Mouse (Mus musculus): ENCODE data around the gene Myh13. TPM values are rescaled to one million over a fixed set of nuclear protein-coding genes. Genes with fewer than 3 reads are reported as not detected.

The Myh13 gene
- polyA plus RNA-seq, 1 experiment from 2014 or later, result not detected

DNA sequence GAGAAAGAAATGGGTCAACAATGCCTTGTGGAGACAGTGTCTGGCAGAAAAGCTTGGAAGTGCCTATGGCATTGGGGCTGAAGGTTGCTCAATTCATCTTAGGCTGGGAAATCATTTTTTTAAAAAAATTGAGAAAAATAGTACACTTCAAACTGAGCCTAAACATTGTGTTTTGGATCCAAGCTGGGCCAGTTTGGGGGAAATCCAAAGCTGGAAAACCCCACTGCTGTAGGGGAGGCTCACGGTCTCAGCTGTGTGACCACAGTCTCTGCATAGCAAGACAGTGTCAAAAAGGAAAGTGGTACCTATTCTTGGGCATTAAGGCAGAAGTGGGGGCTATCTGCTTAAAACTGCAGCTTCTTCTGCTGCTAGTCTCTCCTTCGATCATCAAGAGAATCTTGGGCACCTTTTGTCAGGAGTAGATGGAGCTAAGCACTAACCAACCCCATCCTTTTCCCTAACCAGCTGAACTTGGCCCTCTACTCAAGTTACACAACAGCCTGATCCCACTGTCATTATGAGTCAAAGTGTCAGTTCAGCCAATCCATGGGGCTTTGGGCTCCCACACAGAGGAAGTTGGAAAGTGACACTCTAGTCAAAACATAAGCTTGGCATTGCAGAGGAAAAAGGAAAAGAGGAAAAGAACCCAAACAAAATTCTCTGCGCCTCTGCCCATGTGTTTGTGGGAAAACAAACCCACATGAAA, 69.4 kb downstream of the Myh13 start:
- no peak for ATAC-seq (ENCODE audit: insufficient number of reproducible peaks, low FRiP score)
- no peaks in the 10 kb centered on the region for H3K27me3 ChIP-seq (replicated peaks)
- no peak overlapping the region for H3K9ac ChIP-seq
- 0 out of 2 replicates have a peak, but pooled peaks cover 4% of the 10 kb centered on the region for H3K4me1 ChIP-seq (replicated peaks)
- no peak overlapping the region for H3K4me3 ChIP-seq
- no peak overlapping the region for H3K4me2 ChIP-seq
- no peak overlapping the region for H3K27ac ChIP-seq (ENCODE audit: poor library complexity, severe bottlenecking)
- 71% methylated on average over 3 of the region's 3 CpGs for WGBS
- H3K9me3 ChIP-seq (replicated peaks), result peaks cover 9% of the 10 kb centered on the region; the same call in 1 of the 2 replicates
- no peaks in the 10 kb centered on the region for H3K36me3 ChIP-seq

DNA sequence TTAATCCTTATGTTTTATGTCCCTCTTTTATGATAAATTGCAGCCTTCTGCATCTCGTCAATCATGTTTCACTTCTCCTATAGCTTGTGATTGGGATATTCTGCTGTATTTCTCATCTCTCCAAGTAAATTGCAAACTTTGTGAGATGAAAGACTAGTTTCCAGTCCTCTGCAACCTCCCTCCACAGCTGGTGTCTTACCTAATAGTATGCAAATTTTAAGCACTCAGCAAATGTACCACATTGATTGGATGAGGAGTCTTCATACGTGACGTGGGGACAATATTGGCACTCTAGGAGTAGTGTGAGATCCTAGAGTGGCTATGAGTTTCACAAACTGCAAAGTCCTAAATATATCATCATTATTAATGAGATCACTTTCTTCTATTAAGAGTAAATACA, 70.9 kb downstream of the Myh13 start:
- H3K27me3 ChIP-seq (replicated peaks), result no peaks in the 10 kb centered on the region
- no peak overlapping the region for H3K27ac ChIP-seq (ENCODE audit: poor library complexity, severe bottlenecking)
- H3K4me2 ChIP-seq, result no peak overlapping the region
- no peaks in the 10 kb centered on the region for H3K36me3 ChIP-seq
- H3K4me3 ChIP-seq, result no peak overlapping the region
- H3K9ac ChIP-seq, result no peak overlapping the region
- WGBS, result 78% methylated on average over 3 of the region's 3 CpGs
- H3K9me3 ChIP-seq (replicated peaks), result peaks cover 9% of the 10 kb centered on the region; the same call in 1 of the 2 replicates
- no peaks in the 10 kb centered on the region for H3K4me1 ChIP-seq (replicated peaks)
- ATAC-seq (ENCODE audit: insufficient number of reproducible peaks, low FRiP score), result no peak

DNA sequence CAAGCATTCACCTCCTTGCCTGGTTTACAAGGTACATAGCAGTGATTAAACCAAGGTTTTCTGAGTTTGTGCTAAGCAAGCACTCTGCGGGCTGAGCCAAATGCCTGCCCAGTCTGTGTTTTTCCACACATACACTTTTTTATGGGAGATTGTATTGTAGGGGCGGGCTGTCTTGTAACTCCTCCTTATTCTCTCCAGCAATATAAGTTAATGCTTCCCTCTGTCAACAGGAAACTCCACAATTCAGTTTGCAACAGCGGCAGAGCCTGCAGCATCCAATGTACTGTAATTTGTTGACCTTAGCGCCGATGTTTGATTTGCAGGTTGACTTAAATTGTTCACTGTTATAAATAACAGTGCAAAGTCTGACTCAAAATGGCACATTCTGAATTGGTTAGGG, 79.5 kb downstream of the Myh13 start:
- H3K27me3 ChIP-seq (replicated peaks), result no peaks in the 10 kb centered on the region
- no peaks in the 10 kb centered on the region for H3K9me3 ChIP-seq (replicated peaks)
- no peak overlapping the region for H3K4me3 ChIP-seq
- H3K4me2 ChIP-seq, result no peak overlapping the region
- 83% methylated on average over 5 of the region's 5 CpGs for WGBS
- H3K9ac ChIP-seq, result no peak overlapping the region
- no peaks in the 10 kb centered on the region for H3K4me1 ChIP-seq (replicated peaks)
- H3K36me3 ChIP-seq, result no peaks in the 10 kb centered on the region
- no peak overlapping the region for H3K27ac ChIP-seq (ENCODE audit: poor library complexity, severe bottlenecking)
- ATAC-seq (ENCODE audit: insufficient number of reproducible peaks, low FRiP score), result no peak

DNA sequence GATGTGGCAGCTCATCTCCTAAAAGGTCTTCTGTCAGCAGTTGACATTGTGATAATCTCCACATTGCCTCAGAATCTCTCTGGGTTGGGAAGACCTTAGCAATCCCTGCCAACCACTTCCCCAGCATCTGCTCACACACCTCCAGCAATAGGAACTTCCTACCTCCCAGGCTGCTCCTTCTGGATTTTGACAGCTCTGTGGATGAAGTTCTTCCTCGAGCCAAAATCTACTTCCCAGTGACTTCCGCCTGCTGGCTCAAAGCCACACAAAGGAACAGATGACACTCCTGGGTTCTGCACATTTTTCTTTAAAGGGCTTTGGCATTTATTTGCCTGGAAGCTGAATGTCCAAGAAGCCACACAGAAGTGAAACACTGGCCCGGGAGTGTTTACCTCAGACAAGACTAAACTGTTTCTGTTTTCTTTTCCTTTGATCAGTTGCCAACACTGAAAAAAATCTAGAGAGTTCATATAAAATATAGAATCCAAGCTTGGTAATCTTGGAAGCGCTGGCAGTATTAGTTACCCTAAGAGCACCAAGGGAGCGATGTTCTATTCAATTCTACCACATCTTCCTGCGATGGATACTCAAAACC, 93.0 kb downstream of the Myh13 start:
- H3K27me3 ChIP-seq (replicated peaks), result no peaks in the 10 kb centered on the region
- no peak for ATAC-seq (ENCODE audit: insufficient number of reproducible peaks, low FRiP score)
- H3K27ac ChIP-seq (ENCODE audit: poor library complexity, severe bottlenecking), result no peak overlapping the region
- H3K4me1 ChIP-seq (replicated peaks), result no peaks in the 10 kb centered on the region
- H3K9me3 ChIP-seq (replicated peaks), result no peaks in the 10 kb centered on the region
- H3K36me3 ChIP-seq, result no peaks in the 10 kb centered on the region
- no peak overlapping the region for H3K4me3 ChIP-seq
- 72% methylated on average over 6 of the region's 6 CpGs for WGBS
- H3K9ac ChIP-seq, result no peak overlapping the region
- no peak overlapping the region for H3K4me2 ChIP-seq

Other genes starting within 250 kb of the Myh13 start
- 0.47 and 0.55 TPM in 2 replicates for gene Myh3, start 243.4 kb upstream of the Myh13 start, polyA plus RNA-seq (2016; fragmentation: Nextera tagmentation; extraction: Ambion mirVana)
- gene Myh2, start 150.6 kb upstream of the Myh13 start, polyA plus RNA-seq (2016; fragmentation: Nextera tagmentation; extraction: Ambion mirVana), result not detected in 2 replicates
- gene Myh1, start 121.6 kb upstream of the Myh13 start, polyA plus RNA-seq (2016; fragmentation: Nextera tagmentation; extraction: Ambion mirVana), result 0.08 and 0.09 TPM in 2 replicates
- not detected in 2 replicates for gene Myh4, start 83.6 kb upstream of the Myh13 start, polyA plus RNA-seq (2016; fragmentation: Nextera tagmentation; extraction: Ambion mirVana)
- 0.21 and 0.29 TPM in 2 replicates for gene Myh8, start 44.5 kb upstream of the Myh13 start, polyA plus RNA-seq (2016; fragmentation: Nextera tagmentation; extraction: Ambion mirVana)
- 6.9 and 7.4 TPM in 2 replicates for gene Gas7, start 133.8 kb downstream of the Myh13 start, polyA plus RNA-seq (2016; fragmentation: Nextera tagmentation; extraction: Ambion mirVana)